Mouse (Mus musculus): ENCODE measurements at regions not wholly inside any gene's neighbourhood (a gene's known extent, or its start where the extent isn't known, plus 50 kb on each side); places are given as distances from the start of the nearest gene placed in this dataset.
A peak's percentile ranks its signal among the peaks of the same experiment; 100 is the strongest.
"Not testable (repeated sequence)": the region's sequence is repeated elsewhere in the genome, so short reads cannot be mapped to it uniquely, and the experiment has no call there.

GRCm38 (mm10) chr5:102123285-102123684 is 53.6 kb upstream of the Wdfy3 start:
- no peak for DNase-seq (ENCODE audit: extremely low spot score, low spot score)

GRCm38 (mm10) chr5:102126737-102127136 is 57.0 kb upstream of the Wdfy3 start:
- peak; percentile 63 for DNase-seq (ENCODE audit: extremely low spot score, low spot score)

DNA sequence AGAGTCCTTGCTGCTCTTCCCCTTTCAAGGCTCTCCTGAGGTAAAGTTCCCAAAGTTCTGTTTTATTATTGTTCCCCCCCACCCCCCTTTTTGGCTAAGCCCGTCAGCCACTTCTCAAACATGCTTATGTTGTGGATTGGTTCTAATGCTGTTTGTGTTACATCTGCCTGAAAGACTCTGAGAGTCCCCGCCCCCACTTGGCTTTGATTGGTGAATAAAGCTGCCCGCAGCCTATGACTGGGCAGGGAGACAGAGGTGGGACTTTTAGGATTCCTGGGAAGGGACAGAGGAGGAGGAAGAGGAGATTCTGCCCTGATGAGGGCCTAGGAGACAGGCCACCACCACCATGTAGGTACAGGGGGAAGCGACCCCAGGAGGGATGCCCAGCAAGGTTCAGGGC is 78.3 kb upstream of the Wdfy3 start:
- DNase-seq (ENCODE audit: extremely low spot score, low spot score), result no peak

- peak; percentile 83 for DNase-seq (ENCODE audit: extremely low spot score, low spot score)
Measured at GRCm38 (mm10) chr5:102149481-102150129, 79.9 kb upstream of the Wdfy3 start.

DNA sequence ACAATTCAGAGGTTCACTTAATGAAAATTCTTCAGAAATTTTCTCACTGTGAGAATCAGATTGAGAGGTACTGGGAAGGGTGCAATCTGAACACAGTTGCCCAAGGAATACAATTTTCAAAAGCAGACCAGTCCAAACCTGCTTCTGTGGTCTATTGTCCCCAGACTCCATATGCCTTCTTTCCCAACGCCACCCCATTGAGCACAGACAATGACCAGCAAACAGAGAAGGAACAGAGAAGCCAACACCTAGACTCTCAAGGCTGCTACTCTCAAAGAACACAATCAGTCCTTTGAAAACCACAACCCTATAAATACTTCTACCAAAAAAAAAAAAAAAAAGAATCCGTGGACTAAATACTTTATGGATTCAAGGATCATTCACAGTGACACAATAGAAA is 89.9 kb upstream of the Wdfy3 start:
- no peak for DNase-seq (ENCODE audit: extremely low spot score, low spot score)

DNA sequence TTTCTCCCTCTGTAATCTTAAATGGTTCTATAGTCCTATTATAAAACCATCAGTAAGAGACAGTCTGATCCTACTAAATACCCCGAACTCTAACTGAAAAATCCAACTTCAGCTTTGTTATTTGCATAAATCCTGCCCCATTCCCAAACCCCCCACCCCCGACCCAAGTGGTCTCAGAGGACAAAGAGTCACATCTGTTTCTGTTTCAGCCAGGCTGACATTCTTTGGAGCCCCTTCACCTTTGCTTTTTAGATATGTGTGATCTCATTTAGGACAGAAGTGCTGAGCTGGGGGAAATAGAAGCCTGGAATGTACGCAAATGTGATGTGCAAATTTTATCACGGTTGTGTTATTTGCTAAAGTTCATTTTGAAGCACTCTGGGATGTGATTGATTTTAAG is 98.3 kb upstream of the Wdfy3 start:
- no peak for DNase-seq (ENCODE audit: extremely low spot score, low spot score)

DNA sequence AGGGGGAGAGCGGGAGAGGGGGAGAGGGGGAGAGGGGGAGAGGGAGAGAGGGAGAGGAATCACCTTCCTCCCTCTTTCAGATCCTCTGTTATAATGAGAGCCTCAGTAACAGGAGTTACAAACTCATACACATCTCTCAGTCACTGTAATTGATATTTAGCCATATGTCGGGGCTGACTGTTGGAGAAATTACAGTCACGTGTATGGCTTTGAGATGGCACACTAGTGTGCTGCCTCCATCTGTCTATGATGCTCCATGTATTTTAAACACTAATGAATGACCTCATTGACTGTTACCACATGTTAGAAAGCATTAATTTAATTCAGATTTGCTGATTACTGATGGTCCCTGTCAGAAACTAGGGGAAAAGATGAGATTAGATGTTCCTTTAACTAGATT is 102.1 kb upstream of the Wdfy3 start:
- no peak for DNase-seq (ENCODE audit: extremely low spot score, low spot score)

- DNase-seq (ENCODE audit: extremely low spot score, low spot score), result no peak
Measured at GRCm38 (mm10) chr5:102180250-102180649, 110.5 kb upstream of the Wdfy3 start.

- DNase-seq (ENCODE audit: extremely low spot score, low spot score), result not testable (repeated sequence)
Measured at GRCm38 (mm10) chr5:102188951-102189350, 119.2 kb upstream of the Wdfy3 start.

GRCm38 (mm10) chr5:102206456-102206855 is 136.7 kb upstream of the Wdfy3 start:
- no peak for DNase-seq (ENCODE audit: extremely low spot score, low spot score)

DNA sequence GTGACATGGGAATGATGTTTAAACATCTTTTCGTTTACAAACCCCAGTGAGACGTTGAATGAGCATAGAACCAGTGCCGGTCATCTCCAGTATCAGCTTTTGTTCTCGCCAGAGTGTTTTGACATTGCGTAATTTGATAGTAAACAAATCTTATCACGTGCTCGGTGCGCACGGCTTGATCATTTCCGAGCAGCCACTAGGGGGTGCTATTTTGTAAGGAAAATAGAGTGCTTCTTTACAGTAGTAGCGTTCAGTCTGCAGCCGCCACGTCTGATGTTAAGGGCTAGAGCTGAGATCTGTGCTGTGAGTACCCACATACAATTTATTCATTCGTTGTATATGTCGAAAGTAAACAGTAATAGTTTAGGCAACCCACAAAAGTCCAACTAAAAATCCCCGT is 137.2 kb upstream of the Wdfy3 start:
- DNase-seq (ENCODE audit: extremely low spot score, low spot score), result peak; percentile 67

DNA sequence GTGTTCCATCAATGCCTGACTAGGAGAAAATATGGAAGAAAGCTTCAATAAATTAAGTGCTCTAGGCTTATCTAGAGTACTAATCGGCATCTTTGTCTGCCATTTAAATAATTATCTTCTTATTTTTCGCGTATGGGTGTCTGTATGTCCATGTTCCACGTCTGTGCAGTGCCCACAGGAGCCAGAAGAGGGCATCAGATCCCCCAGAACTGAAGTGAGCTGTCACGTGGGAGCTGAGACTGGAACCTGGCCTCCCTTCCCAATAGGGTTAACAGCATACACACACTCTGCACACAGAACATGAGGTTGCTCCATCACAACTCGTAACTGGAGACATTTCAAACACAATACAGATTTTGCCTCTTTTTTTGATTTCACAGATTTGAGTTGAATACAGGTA is 143.4 kb upstream of the Wdfy3 start:
- DNase-seq (ENCODE audit: extremely low spot score, low spot score), result peak; percentile 41

GRCm38 (mm10) chr5:102227131-102227530 is 157.4 kb upstream of the Wdfy3 start:
- no peak for DNase-seq (ENCODE audit: extremely low spot score, low spot score)

DNA sequence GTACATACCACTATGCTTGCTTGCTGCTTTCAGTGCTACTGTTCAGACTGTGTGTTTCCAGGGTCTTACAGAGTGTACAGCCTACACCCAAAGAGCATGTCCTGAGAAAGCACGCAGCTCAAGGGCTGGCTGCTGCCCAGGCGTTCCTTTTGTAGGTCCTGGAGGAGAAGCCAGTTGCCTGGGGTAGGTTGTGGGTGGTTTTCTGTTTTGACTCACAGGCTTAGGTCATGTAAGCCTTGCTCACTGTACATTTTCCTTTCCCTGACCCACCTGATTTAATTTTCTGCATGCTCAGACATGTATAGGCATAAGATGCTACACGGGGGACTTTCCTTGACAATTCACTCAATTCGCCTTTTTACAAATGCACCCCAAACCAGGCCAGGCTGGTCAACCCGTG is 172.9 kb upstream of the Wdfy3 start:
- no peak for DNase-seq (ENCODE audit: extremely low spot score, low spot score)

DNA sequence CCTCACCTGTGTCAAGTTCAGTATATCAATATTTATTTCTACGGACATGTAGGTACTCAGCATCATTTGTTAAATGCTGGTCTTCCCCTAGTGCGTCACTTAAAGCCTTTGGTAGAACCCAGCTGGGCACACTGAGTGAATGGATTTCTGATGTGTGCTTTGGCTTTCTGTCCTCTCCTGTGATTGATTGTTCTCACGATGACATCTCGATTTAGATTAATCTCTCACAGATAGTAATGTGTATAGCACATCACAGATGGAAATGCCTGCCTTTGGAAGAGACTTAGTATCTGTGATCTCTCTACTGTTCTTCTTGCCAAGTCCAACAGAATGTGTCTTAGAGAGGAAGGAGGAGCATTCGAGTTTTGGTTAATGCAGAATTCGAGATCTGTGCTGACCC is 175.0 kb upstream of the Wdfy3 start:
- no peak for DNase-seq (ENCODE audit: extremely low spot score, low spot score)

GRCm38 (mm10) chr5:102248747-102249146 is 179.0 kb upstream of the Wdfy3 start:
- DNase-seq (ENCODE audit: extremely low spot score, low spot score), result no peak

DNA sequence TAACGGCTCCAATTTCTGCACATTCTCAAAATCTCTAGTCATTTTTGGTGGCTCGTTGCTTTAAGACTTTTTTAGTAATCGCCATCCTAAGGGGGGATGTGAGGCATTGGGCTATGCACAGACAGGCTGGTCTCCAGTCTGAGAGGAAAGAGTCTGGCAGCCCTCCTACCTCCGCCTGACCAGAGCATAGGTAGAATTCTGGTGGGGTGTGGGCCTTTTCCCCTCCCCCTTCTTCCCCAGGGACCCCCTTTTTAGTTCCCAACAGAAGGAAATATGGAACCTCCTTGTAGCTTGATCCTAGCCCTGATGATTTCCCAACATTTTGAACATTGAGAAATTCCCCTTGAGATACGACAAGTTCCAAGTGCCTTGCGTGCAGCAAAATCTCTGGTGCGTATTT is 181.4 kb upstream of the Wdfy3 start:
- DNase-seq (ENCODE audit: extremely low spot score, low spot score), result no peak

GRCm38 (mm10) chr5:102253786-102254185 is 184.1 kb upstream of the Wdfy3 start:
- no peak for DNase-seq (ENCODE audit: extremely low spot score, low spot score)

DNA sequence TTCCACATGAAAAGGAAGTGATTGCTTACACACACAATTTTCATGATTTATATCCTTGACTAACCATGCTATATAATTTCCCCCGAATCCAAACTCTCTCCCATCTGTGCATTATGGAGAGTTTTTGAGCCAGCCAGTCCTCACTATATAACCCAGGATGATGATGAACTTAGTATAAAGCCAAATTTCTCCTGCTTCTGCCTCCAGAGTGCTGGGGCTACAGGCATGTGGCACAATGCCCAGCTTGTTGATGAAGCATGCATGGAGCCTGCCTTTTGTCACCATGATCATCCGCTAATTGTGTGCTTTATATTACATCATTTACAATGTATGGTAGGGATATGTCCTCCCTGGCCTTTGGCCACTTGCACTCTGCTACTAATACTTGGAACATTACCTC is 187.4 kb upstream of the Wdfy3 start:
- DNase-seq (ENCODE audit: extremely low spot score, low spot score), result no peak

GRCm38 (mm10) chr5:102261621-102262020 is 191.9 kb upstream of the Wdfy3 start:
- no peak for DNase-seq (ENCODE audit: extremely low spot score, low spot score)

- no peak for DNase-seq (ENCODE audit: extremely low spot score, low spot score)
Measured at GRCm38 (mm10) chr5:102266451-102266850, 196.7 kb upstream of the Wdfy3 start.

- no peak for DNase-seq (ENCODE audit: extremely low spot score, low spot score)
Measured at GRCm38 (mm10) chr5:102267150-102267549, 197.4 kb upstream of the Wdfy3 start.

- DNase-seq (ENCODE audit: extremely low spot score, low spot score), result no peak
Measured at GRCm38 (mm10) chr5:102269204-102269603, 199.5 kb upstream of the Wdfy3 start.

DNA sequence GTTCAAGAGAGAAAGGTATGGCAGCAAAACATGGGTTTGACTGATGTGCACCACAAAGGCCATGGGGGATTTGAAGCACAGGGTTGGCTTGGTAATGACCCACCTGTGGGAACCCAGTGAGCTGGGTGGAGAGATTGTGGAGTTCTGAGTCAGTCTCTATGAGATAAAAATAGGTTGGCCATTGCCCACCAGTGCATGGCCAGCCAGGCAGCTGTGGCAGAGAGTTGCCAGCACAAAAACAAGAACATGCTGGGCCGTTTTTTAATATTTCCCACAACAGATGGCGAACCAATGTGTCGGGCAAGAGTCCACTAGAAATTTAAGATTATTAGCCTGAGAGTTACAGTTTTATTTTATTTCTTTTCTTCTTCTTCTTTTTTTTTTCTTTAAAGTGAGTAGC is 205.6 kb upstream of the Arhgap24 start:
- no peak for DNase-seq (ENCODE audit: extremely low spot score, low spot score)

Data from neural tube, embryonic 10.5 days (tissue).